Mouse (Mus musculus) yolk sac, embryonic 10.5 days (tissue): ENCODE measurements around the gene Ecel1.
A peak's percentile ranks its signal among the peaks of the same experiment; 100 is the strongest.

ENCODE experiments used
- DNase-seq: peaks from one replicate; pipeline ENCODE4 v3.0.0-alpha.2; 2017; ENCODE audit warnings: low spot score

Ecel1 gene

DNA sequence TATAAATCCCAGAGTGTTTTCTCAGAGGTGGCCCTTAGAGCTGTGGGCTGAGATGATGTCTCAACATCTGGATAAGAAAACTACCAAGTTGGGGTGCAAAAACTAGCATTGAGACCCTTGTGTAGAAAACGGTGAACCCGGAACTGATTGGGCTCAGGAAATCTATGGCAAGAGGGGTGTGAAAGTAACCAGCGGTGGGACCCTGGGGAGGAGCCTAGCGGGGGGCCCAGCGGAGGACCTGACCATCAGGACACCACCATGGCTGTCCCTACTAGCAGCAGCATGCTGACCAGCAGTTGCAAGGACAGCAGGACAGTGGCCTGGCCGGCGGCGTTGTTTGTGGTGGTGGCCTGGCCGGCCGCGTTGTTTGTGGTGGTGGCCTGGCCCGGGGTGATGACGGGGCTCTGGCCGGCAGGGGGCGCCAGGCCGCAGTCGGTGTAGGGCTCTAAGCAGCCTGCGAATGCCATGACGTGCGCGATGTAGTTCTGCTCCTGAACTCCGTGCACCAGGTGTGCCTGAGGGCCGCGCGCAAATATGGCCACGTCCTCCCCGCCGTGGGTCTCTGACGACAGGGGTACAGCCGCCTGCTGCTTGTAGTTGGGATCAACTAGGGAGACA, 57.9 kb downstream of the Ecel1 start:
- DNase-seq: peak; percentile 20
